Mouse (Mus musculus) lung, postnatal 14 days (tissue): ENCODE measurements around the gene Sgk2.

ENCODE experiments used
- DNase-seq: peaks from one replicate; pipeline ENCODE4 v3.0.0; 2021

Gene Sgk2

GRCm38 (mm10) chr2:163061203-163062118 lies 74.3 kb downstream of the Sgk2 start:
- DNase-seq, result no peak

- DNase-seq, result no peak
Measured at GRCm38 (mm10) chr2:163062119-163062508, 75.0 kb downstream of the Sgk2 start.
